Mouse (Mus musculus): ENCODE data around the gene Angptl4.

GRCm38 (mm10) chr17:33744686-33745384 is 36.8 kb downstream of the Angptl4 start:
- no peak for TF ChIP-seq GATA1 (IDR thresholded peaks at IDR 0.05; ENCODE audit: low read length)
- TF ChIP-seq TAL1 (IDR thresholded peaks at IDR 0.05; ENCODE audit: low read length), result no peak

All from erythroblast, embryonic 14.5 days (primary cell).